Mouse (Mus musculus) adrenal gland (tissue): ENCODE data around the gene Tmem88.

Experiments used
- intact Hi-C: fragments of 180-260 bp; cut with DNase I; formaldehyde crosslinking; loops from one replicate; pipeline ENCODE4 v1.15.1; 2025

Gene Tmem88

DNA sequence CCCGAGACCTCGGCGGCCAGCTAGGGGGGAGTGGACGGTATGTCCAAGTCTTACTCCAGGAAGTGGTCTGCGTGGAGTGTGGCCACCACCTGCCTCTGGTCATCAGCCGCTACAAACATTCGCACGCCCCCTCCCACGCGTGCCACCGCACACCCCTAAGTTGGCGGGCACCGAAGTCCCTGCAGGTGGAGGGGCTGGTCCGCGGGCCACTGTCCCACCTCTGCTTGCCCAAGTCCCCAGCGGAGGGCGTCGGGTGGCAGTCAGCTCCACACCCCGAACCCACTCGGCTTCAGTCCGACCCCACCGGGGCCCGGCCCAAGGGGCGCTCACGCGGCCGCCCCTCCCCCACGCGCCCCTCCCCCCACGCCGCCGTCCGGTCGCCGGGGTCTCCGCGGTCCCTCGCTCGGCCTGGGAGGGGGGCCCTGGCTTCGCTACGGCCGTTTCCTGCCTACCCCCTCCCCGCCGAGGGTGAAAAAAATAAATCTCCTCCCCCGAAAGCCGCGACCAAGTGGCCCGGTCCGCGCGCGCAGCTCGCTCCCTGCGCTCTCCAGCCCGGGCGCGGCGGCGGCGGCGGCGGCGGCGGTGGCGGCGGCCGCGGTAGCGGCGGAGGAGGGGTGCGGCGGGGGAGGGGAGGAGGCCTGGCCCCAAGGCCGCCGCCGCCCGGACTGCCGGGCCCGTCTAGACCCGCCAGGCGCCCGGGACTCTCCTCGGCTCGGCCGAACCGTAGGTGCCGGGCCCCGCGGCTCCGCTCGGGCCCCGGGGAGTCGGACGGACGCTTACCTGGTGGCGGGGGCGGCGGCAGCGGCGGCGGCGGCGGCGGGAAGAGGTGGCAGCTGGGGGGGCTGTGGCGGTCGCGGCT, 29.4 kb downstream of the Tmem88 start:
- intact Hi-C loops = no loop called here

DNA sequence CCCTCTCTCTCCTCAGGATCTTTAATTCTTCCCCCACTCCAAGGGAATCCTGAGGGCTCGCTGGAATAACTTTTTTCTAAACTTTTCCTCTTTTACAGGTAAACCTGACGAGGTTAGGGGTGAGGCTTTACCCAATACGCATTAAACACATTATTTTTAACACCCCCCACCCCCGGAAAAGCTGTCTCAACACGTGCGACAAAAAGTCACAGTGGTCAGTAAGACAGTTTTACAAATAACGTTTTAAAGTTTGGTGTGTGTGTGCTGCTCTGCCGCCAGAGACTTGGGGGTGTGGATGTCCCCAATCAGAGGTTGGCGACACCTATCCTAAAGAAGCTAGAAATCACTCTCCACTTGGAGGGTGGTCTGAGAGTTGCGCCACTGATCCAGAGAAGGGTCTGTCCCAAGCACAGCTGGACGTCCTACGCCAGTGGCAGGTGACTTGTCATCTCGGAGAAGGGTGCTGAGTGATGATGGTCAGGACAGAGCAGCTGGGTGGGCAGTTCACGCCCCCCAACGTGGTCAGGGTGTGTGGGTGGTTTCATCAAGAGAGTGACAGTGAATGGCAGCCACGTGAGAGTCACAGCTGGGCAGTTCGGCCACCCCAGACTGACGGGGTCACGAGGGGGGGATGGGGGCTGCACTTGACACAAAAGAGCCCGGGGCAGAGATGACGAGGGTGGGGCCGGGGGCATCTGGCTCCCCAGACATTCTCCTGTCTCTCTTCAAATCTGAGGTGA, 30.2 kb downstream of the Tmem88 start:
- intact Hi-C loops = no loop called here

DNA sequence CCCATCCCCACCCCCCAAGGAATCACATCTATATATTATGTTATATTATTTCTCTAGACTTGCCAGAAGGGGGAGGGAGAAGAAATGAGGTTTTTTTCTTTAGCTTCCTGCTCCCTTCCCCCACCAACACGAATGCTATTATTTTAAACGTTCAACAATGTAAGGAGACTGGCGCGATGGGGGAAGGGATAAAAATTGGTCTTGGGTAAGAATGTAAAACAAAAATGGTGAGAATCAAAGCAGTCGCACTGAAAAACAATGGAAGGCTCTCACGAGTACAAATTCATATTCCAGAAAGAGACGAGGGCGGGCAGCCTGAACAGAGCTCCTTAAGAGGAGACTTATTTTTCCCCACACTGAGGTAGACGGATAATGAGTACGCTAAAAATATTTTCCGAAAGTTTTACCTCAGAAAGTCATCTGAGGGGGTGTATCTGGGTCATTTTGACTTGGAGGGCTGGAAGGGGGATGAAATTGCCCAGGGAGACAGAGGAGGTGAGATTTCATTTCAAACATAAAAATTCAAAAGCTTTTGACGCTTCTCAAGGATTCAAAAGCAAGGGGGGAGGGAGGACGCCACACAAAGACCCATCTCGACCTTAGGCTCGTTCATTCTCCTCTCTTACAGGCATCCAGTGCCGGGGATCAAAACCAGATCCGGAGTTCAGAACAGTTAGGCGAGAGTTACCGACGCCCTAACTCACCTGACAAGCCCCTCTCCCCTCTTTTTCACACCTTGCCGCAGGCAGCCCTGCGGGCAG, 31.0 kb downstream of the Tmem88 start:
- intact Hi-C loops = no loop called here

DNA sequence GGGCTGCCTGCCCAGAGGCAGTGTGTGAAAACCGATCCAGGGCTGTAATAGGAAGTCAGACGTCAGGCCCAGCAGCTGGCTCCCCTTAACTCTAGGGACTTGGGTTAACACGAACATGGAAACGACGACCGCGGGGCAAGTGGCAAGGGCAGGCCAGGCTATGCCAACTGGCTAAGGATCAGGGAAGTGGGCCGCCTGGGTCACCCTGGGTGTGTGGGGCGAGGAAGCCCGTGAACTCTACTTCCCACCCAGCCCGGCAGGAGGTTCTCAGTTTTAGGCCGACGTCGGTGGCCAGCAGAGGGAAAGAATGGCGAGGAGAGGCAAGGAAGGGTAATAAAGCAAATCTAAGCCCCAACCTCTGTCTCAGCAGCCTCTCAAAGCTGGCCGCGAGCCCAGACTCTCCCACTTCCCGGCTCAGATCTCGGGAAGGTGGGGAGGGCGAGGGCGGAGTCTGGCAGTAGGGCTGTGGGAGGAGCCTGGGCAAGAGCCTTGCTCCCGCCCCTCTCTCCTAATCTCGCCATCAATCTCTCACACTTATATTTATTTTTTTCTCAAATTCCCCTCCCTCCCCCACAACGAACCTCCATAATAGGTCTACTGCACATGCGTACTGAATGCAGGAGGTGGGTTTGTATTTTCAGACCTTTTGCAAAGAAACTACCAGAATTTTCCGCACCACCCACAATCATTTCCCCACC, 31.7 kb downstream of the Tmem88 start:
- intact Hi-C loops = no loop called here

DNA sequence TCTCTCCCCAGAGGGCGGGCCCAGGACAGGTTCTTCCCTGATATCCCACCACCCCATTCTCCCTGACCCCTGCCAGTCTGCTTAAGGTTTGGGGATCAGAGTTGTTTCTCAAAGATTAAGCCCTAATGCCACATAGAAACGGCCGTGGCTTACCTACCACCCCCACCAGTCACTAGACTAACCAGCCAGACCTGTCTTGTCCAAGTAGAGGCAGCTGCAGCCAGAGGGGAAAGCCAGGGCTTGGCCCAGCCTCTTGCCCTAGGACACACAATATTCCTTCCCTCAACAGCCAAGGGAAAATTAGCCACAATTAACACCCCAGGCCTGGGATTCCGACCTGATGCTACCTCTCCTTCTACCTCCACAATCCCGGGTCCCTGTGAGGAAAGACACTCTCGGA, 32.3 kb downstream of the Tmem88 start:
- intact Hi-C loops = no loop called here

DNA sequence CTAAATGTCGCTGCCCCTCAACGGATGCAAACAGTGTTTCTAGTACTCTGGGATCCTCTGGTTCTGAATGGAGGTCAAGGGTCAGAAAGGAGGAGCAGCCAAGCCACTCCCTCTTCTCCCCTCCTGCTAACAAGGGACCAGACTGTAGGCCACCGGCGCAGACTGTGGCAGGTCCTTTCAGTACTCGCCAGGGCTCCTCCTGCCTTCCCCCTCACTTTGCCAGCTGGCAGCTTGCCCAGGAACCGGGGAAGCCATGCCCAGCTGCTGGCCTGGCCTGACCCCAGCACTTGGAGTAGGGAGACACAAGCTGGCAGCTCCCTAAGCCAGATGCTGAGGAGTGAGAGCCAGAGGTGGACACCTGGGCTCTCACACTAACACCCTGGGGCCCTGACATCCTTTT, 33.1 kb downstream of the Tmem88 start:
- intact Hi-C loops = no loop called here

DNA sequence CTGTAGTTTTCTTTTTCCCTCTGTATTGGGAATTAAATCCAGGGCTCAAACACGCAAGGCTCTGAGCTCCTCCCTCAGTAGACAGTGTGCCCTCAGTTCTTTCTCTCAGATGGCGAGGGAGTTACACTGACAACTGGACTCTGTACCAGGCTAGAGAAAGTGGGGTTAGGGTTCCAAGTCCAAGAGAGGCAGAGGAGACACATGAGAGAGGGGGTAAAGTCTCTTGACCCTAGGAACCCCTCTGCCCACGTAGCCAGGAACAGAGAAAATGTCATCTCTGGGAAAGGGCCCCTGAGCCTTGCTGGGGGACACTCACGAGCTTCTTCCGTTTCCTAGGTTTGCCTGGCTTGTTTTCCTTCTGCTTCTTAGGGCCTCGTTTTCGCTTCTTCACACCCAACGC, 33.7 kb downstream of the Tmem88 start:
- intact Hi-C loops = no loop called here

DNA sequence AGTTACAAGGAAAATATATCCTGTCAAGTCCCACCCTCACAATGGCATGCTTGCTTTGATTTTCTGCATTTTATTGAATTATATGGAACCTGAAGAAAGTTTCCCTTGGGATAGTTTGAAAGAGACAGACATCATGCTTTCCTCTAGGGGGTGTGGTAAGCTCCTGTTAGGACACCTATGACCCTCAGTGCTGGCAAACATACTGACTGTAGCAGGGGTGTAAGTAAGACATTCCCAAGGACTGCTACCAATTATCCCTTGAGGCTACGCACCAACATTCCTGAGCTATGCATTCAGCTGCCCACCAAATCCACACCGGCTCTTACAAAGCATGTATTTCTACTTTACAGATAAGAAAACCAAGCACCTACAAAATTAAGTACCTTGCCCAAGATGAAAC, 35.6 kb downstream of the Tmem88 start:
- intact Hi-C loops = no loop called here

DNA sequence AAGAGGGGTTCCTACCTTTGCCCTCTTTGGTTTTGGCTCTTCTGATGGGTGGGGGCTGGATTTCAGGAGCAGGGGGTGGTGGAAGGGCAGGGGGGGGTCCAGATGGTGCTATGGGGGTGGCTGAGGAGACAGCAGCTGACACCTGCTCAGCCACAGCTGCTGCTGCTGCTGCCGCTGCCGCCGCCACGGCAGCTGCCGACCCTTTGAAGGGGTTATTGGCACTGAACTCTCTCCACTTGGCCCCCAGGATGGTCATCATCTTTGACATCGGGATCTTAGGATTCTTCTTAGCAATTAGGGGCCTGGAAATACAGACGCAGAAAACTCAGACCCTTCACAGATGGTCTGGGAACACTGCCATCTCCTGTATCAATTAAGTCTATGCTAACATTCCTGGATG, 36.0 kb downstream of the Tmem88 start:
- intact Hi-C loops = no loop called here

DNA sequence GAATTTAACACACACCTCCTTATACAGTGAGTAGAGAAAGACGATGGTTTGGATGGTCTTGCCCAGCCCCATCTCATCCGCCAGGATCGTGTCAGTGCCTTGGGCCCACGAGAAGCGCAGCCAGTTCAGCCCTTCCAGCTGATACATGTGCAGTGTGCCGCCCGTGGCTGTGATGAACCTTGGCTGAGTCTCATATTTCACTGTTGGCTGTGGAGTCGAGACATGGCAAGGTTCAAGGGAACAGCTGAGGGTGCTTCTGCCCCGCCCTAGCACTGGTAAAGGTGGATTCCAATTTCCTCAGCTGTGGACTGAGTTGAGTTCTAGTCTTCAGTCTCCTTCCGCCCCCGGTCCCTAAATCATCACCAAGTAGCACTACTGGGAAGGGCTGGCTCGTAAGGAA, 40.3 kb downstream of the Tmem88 start:
- intact Hi-C loops = no loop called here

DNA sequence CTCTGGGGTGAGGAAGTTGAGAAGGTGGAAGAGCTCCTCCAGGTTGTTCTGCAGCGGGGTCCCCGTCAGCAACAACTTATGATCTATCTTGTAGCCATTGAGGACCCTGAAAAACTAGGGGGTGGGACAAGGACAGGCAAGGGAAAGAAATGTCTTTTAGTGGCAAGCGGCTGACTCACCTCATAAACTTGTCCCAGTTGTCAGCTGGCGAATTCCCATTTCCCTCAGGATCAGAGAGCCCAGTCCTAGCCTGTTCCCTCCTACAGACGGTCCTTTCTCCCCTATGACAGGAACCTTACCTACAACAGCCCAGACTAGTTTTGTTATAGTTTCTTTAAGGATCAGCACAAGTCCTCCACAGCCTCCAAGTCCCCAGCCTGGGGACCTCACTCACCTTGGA, 41.5 kb downstream of the Tmem88 start:
- intact Hi-C loops = no loop called here
